Mouse (Mus musculus): ENCODE measurements at regions not wholly inside any gene's neighbourhood (a gene's known extent, or its start where the extent isn't known, plus 50 kb on each side); places are given as distances from the start of the nearest gene placed in this dataset.

GRCm38 (mm10) chr4:142539200-142539750, 300.1 kb upstream of the Kazn start:
- no peak for DNase-seq

GRCm38 (mm10) chr4:142527080-142527479, 287.9 kb upstream of the Kazn start:
- no peak for DNase-seq

GRCm38 (mm10) chr4:142517478-142518455, 278.6 kb upstream of the Kazn start:
- no peak for DNase-seq

- DNase-seq = no peak
Measured at GRCm38 (mm10) chr4:142514751-142515150, 275.6 kb upstream of the Kazn start.

- DNase-seq = no peak
Measured at GRCm38 (mm10) chr4:142509386-142509785, 270.2 kb upstream of the Kazn start.

GRCm38 (mm10) chr4:142506383-142507211, 267.4 kb upstream of the Kazn start:
- DNase-seq = no peak

GRCm38 (mm10) chr4:142503761-142504160, 264.6 kb upstream of the Kazn start:
- no peak for DNase-seq

- no peak for DNase-seq
Measured at GRCm38 (mm10) chr4:142501177-142501576, 262.0 kb upstream of the Kazn start.

- no peak for DNase-seq
Measured at GRCm38 (mm10) chr4:142500541-142500940, 261.3 kb upstream of the Kazn start.

GRCm38 (mm10) chr4:142496605-142497004, 257.4 kb upstream of the Kazn start:
- no peak for DNase-seq

- no peak for DNase-seq
Measured at GRCm38 (mm10) chr4:142492926-142493492, 253.8 kb upstream of the Kazn start.

GRCm38 (mm10) chr4:142485784-142486423, 246.7 kb upstream of the Kazn start:
- no peak for DNase-seq

GRCm38 (mm10) chr4:142475632-142476031, 236.4 kb upstream of the Kazn start:
- no peak for DNase-seq

- DNase-seq = no peak
Measured at GRCm38 (mm10) chr4:142474626-142475025, 235.4 kb upstream of the Kazn start.

- DNase-seq = peak; percentile 43
Measured at GRCm38 (mm10) chr4:142474018-142474417, 234.8 kb upstream of the Kazn start.

- DNase-seq = no peak
Measured at GRCm38 (mm10) chr4:142473284-142473683, 234.1 kb upstream of the Kazn start.

- DNase-seq = no peak
Measured at GRCm38 (mm10) chr4:142472332-142472731, 233.1 kb upstream of the Kazn start.

- no peak for DNase-seq
Measured at GRCm38 (mm10) chr4:142470784-142471183, 231.6 kb upstream of the Kazn start.

GRCm38 (mm10) chr4:142467920-142468319, 228.7 kb upstream of the Kazn start:
- DNase-seq = peak; percentile 60

- DNase-seq = no peak
Measured at GRCm38 (mm10) chr4:142465226-142465625, 226.0 kb upstream of the Kazn start.

- DNase-seq = no peak
Measured at GRCm38 (mm10) chr4:142464066-142464465, 224.9 kb upstream of the Kazn start.

- no peak for DNase-seq
Measured at GRCm38 (mm10) chr4:142460468-142461086, 221.4 kb upstream of the Kazn start.

Measured in cerebellum, adult 9-11 months (tissue).